Mouse (Mus musculus) E14TG2a.4 (cell line): Measurements from ENCODE around the gene Strn3.

Source experiments
- CTCF ChIP-seq: conservative IDR thresholded peaks from 2 replicates; pipeline ENCODE4 v1.5.1; 2014; ENCODE audit warnings: low read length
- POU5F1 ChIP-seq: IDR thresholded peaks from 2 replicates; pipeline ENCODE4 v1.6.1; 2014; ENCODE audit warnings: low read length, borderline replicate concordance

DNA sequence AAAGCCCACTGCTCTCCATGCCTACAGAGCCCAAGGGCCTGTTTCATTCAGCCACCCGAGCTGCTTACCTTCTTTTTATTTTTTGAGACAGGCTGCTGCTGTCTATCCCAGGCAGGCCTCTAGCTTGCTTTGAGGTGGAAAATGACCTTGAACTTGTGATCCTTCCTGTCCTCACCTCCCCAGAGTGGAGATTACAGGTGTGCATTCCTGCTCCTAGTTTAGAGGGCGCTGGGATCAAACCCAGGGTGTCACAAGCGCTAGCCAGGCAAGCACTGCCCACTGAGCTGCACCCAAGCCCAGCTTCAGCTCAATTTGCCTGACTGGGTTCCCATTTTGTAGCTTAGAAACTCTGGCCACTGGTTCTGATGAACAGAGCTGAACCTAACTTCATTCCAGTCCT lies 44.7 kb upstream of the Strn3 start:
- TF ChIP-seq CTCF (no peak), POU5F1 (no peak)
